Mouse (Mus musculus): ENCODE data around the gene Papss2. TPM values are rescaled to one million over a fixed set of nuclear protein-coding genes. Genes with fewer than 3 reads are reported as not detected.

The Papss2 gene
- total RNA-seq, 2 experiments from 2014 or later = 13.1 to 15.5 TPM

DNA sequence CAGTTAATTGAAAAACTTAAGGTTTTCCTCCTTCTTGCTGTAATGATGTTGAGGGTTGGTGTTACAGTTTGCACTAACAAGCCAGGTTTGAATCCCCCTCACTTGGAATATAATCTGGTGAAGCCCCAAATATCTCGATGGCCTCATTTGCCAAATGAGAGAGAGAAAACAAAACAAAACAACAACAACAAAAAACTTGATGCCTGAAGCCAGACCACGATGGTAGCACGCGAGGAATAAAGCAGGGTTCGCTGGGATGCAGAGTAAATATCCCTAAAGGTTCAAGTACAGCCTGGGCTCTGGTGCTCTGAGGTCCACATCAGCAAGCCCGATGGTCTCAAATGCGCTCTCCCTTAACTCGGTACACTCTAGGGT, 472 bp upstream of the Papss2 start:
- DNase-seq (ENCODE audit: low spot score in 2 of 2) = no peak

DNA sequence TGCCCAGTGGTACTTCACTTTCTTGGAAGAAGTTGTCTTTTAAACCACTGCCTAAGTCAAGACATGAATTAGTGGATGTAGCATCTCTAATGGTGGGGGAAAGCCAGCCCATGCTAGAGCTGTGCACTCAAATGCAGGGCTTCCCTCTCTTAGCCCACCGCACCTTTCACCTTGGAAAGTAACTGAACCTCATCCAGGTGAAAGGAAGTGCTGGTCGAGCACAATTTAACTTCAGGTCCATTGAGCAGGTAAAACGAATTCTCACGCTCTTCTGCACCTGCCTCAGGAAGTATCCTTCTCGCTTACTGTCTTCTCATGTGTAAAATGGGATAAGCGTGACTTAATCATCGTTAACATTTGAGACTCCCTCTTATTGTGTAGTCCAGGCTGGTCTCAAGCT, 3.4 kb downstream of the Papss2 start:
- DNase-seq (ENCODE audit: low spot score in 2 of 2) = no peak

DNA sequence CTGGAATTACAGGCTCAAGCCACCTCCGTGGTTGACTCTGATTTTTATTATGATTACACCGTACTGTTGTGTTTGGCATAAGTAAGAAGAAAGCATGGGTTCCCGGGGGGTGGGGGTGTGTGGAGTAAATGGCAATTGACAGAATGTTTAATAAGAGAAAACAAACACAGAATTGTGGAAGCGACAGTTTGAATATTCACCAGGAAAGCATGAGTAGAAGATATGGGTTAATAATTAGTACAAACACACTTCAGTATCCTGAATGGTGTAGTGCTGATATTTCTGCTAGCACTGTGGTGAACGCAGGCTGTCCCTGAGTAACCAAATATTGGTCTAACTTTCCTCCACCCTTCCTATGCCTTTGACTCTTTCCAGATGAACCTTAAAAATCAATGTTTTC, 3.8 kb downstream of the Papss2 start:
- DNase-seq (ENCODE audit: low spot score in 2 of 2) = no peak

DNA sequence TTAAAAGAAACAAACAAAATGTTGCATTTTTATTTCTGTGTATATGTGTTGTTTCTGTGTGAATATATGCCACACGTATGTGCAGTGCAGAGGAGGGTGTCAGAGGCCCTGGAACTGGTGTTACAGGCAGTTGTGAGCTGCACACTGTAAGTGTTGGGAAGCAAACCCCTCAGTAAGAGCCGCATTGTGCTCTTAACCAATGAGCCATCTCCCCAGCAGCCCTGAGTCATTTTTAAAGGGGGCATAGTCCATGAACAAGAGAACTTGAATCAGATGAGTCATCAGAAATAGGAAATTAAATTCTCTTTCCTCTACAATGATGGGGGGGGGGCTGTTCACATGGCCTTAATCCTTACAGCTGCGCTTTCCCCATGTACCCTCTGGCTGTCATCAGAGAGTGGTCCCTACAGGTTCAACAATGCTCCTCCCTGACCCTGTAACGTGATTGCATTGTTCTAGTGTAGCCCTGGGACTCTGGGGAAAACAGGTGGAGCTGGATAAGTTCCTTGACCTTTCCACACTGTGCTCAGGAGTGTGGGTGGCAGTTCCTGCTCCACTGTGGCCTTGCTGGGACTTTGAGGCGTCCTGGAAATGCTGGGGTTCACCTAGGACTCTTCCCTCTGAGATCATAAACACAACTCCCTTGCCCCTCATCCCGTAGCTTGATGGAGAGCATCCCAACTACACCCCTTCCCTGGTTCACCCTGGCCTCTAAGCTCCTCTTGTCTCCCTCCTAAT, 5.6 kb downstream of the Papss2 start:
- DNase-seq (ENCODE audit: low spot score in 2 of 2) = peak in 1 of 2 experiments; percentile 24

DNA sequence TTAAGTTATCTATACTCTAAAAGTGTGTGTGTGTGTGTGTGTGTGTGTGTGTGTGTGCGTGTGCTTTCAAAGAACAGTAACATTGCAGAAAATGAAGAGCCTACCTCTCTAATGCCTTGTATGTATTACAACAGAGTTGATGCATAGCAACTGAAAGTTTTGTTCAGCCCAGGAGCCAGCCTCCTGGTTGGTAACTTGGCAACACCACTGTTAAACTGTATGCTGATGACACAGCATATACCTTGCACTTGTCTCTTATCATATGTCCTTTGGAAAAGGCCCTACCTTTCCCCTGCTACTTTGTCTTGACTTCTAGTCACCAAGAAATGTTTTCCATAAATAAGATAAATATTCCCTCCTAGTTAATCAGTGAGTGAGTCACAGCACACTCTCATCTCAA, 7.9 kb downstream of the Papss2 start:
- no peak for DNase-seq (ENCODE audit: low spot score in 2 of 2)

DNA sequence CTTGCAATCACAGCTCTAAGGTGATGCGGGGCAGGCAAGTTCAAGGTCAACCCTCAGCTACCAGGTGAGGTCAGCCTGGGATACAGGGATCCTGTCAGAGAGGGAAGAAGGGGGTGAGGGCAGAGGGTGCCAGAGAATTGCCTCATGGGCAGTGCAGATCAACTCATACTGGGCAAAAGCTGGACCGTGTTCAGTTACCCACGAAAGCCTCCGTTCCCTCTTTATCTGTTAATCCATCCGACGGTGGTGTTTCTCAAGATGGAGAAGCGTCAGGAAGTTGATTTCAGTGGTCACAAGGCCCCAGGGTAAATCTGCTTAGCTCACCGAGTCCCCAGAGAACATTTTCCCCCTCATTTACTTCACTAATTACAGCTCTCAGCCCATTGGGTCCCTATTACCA, 8.5 kb downstream of the Papss2 start:
- DNase-seq (ENCODE audit: low spot score in 2 of 2) = no peak

DNA sequence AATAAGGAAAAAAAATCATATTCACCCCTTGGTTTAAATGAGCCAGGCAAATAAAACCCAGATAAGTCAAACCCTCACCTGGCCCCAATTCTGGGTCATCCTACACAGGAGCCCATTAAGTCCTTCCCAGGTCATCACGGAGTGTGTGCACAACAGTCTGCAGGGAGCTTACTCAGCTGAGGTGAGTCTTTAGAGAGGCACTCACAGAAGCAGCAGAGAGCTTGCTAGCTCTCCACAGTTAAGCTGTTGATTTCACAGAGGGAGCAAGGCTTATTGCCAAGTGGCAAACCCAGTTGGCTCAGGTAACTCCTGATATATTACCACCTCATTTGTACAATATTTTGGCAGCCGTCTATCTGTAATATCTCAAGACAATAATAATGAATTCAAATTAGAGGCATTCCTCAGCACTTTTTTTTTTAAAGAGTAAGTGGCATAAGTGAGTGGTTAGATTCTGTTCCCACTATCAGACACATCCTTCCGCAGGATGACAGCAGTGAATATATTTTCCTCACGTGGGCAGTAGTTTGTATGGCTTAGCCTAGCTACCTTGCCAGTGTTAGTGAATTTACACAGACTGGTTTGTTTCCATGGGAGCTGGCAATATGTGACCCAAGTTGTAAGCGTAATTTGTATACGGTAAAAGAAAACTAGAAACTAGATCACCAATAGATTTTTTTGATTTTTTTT, 9.1 kb downstream of the Papss2 start:
- no peak for DNase-seq (ENCODE audit: low spot score in 2 of 2)

DNA sequence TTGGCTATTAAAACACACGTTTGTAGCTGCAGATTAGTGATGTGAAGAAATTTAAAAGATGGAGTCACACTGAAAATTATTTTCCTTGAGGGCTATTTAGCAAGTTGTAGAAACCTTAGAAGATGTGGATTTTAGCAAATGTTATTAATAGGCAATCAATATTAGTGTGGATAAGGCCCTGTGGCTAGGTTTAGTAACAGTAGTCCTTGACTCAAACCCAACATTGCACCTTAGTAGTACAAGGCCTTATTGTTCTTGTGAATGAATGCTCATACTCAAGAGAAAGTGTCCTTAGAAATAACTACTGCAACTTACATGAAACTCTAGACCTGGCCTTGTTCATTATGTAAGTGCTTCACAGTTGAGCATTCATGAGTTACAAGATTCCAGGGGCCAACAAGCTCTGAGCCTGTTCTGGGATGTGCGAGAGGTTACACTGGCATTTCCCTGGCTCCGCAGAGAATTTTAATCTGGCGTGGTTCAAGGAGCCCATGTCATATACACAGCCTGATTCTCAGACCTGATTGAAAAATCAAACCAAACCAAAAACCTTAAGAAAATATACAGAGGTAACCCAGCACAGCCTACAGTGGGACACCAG, 10.7 kb downstream of the Papss2 start:
- no peak for DNase-seq (ENCODE audit: low spot score in 2 of 2)

DNA sequence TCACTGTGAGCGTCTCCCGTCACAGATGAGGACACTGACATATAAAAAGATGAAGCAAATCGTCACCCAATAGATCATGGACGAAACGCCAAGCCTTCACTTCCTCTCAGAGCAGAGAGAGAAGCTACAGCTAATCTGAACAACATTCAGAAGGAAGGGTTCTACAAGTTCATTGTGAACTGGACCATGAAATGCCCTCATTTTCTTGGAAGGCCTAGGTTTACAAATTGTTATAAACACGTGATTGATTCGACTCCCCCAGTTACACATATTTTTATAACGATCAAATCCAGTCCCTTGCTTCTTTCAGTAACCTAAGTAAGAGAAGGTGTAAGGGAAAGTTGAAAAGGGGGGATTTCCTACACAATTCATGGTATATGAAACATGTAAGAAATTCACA, 11.4 kb downstream of the Papss2 start:
- DNase-seq (ENCODE audit: low spot score in 2 of 2) = no peak

DNA sequence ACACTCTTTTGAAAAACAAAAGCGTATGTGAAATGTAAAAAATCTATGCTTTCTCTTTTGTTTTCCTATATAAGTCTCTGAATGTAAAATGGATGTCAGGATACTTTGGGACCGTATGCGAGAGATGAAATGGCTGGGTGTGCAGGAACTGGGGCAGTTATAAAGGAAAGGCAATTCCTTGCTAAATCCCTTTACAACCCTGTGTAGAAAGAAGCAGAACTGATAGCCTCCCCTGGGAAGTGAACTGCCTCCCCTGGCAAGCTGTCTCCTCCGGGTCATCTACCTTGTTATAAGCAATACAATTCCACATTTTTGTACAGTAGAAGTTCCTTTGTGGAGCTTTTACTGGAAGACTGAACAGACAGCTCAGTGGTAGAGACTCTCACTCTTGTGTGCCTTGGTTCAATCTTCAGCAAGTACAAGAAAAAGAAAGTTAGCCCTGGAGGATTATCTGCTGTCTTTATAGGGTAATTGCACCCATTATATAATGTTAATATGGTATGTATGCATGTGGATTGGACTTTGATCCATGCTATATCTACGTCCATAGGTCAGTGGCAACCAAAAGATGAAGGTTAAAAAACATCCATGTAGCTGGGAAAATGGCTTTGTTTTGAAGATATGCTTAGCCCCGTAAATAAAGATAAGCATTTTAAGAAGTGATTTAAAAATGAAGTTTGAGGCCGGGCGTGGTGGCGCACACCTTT, 15.9 kb downstream of the Papss2 start:
- DNase-seq (ENCODE audit: low spot score in 2 of 2) = no peak

DNA sequence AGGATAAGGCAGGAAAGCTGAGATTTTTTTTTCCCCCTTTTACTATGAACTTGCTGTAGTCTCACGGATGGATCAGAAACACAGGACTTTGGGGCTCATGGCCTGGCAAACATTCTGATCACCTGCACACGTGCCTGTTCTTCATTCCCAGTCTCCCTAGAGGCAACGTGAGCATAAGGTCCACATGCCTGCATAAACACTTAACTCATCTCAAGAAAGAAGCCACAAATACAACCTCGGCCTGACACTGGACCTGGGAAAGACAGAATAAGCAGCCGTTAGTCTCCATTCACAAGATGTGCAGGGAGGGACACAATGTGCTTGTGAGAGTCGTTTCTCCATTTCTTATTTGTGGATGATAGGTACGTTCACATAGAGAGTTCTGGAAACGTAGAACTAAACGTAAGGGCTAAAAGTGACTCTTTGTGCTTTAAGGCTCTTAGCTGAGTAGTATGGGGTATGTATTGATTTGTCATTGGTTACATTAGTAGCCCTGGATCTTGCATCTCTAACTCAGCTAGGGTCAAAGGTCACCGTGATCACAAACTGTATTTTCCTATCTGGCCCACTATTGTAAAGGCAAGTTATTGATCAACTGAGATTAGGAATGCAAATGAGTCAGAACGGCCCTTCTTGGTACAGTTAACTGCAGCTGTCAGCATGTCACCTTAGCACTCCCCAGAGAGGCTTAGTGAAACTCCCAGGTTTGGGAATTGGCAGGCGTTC, 18.6 kb downstream of the Papss2 start:
- no peak for DNase-seq (ENCODE audit: low spot score in 2 of 2)

DNA sequence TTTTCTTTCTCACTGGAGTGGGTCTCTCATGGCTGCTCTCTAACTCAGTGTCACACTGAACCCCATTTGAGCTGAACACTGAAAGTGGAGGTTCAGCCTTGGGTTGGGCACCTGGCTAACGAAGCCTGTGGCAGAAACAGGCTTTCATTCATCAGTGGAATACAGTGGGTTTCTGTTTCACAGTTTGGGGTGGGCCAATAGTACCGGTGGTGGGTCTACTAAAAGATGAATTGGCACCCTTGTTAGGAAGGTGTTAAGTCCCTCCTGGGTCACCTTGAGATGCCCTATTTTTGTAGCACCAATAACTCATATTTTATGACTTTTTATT, 19.1 kb downstream of the Papss2 start:
- no peak for DNase-seq (ENCODE audit: low spot score in 2 of 2)

DNA sequence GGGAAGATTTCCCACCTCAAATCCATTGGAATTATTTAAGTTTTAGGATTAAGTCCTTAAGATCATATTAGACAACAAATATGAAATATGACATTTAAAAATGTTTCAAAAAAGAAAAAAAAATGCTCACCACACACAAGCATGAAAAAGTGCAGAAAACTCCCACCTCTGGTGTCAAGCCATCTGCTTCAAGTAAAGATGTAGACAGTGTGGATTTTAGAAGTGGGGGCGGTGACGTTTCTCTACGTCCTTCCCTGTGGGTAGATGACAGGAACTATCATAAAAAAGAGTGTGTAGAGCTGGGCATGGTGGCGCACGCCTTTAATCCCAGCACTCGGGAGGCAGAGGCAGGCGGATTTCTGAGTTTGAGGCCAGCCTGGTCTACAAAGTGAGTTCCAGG, 21.1 kb downstream of the Papss2 start:
- no peak for DNase-seq (ENCODE audit: low spot score in 2 of 2)

DNA sequence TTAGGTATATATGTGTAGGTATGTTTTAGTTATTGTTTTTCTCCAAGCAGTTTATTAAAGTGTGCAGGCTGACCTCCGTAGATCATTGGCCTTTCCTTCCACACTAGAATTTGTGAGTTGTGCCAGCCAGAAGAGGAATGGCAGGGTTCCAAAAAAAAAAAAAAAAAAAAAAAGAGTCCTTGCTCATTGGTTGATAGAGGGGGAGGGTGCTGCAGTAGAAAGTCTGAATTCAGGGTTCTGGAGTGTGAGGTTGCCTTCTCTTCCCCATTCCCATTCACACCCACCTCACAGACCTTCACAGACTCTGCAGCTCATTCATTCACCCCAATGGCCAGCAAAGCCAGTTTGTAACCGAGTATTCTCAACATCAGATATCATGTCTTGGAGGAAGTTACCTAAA, 24.1 kb downstream of the Papss2 start:
- DNase-seq (ENCODE audit: low spot score in 2 of 2) = no peak

DNA sequence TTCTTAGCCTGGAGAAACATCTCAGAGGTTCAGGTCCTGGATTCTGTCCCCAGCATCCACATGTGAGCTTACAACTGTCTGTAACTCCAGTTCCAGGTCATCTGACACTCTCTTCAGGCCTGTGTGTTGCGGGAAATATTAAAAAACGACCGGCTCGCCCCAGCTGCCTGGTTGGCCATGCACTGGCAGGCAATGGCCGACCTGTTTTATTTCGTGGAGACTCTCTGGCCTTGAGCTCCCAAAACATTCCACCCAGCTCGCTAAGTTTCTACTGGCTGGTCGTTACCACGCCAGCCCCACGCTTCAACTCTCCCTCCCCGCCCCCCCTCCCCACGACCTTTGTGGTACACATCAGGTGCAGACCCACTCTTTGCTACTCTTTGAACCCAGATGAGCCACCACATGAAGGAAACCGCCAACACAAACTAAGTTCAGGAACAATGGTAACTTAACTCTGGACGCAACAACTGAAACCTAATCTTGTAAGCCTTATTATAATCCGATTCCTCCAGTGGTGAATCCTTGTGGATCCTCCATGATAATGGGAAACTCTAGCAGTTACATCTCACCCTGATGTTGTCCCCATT, 25.4 kb downstream of the Papss2 start:
- DNase-seq (ENCODE audit: low spot score in 2 of 2) = no peak

DNA sequence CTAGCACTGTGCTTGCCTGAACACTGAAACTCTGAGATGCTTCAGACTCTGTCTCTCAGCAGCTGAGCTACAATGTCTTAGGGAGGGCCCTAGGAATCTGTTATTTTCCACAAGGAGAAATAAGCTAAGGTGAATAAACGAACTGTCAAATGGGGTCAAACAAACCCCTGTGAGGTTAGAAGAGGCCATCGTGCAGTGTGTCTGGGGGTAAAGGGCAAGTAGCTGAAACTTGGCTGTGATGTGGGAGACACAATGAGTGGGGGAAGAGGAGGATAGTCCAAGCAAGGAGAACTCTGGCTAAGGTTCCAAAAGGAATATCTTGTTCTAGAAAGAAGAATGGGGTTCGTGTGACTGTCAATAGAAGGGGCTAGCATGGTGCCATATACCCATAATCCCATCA, 26.6 kb downstream of the Papss2 start:
- DNase-seq (ENCODE audit: low spot score in 2 of 2) = no peak

DNA sequence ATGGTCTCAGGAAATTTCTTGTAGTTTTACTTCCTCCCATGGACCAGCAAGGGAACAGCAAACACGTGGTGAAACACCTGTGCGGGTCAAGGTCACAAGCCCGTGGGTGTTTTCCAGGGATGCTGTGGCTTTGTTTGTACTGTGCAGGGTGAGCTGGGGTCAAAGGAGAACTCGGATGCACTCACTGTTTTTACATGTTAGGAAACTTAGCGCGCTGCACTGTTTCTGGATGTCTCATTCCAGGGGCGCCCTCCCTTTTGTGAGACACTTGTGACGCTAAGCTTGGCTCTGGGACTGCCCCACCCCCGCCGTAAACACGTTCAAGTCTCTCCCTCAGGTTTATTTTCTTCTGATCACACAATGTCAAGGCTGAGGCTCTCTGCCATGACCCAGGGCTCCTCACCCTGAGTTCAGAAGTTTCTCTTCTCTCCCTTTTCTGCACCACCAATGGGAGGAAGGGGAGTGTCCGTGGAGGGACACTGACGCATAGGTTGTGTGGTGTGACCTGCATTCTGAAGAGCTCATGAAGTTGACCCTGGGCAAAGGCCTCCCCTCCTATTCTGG, 31.3 kb downstream of the Papss2 start:
- no peak for DNase-seq (ENCODE audit: low spot score in 2 of 2)

DNA sequence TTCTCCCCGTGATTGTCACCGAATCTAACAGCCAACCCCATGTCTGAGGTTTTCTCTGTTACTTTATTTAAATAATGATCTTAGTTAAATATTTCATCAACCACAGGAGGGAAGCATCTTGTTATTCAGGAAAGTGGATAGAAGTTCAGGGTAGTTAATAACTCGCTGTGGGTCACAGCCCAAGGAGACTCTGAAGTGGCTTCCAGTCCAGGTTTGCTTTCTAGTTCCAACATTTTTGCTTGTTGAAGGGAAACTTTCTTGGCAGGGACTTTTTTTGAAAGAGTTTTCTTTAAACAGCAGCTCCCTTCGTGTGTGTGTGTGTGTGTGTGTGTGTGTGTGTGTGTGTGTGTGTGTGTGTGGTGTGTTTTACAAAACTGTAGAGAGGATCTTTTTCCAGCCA, 32.0 kb downstream of the Papss2 start:
- no peak for DNase-seq (ENCODE audit: low spot score in 2 of 2)

DNA sequence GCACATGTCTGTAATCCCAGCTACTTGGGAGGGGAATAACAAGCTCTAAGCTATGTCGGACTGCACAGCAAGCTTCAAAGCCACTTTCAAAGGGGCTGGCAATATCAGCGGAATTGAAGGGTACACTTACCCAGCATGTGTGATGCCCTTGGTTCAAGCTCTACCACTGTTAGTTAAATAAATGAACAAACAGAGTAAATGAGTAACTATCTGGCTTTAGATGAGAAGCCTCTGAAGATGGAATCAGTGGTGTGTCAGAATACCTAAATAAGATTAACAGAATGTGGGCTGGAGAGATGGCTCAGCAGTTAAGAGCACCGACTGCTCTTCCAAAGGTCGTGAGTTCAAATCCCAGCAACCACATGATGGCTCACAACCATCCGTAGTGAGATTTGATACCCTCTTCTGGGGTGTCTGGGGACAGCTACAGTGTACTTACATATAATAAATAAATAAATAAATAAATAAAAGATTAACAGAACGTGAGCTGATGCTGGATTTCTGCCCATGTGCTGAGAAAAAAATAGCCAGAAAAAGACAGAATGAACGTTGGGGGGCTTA, 33.1 kb downstream of the Papss2 start:
- DNase-seq (ENCODE audit: low spot score in 2 of 2) = no peak

DNA sequence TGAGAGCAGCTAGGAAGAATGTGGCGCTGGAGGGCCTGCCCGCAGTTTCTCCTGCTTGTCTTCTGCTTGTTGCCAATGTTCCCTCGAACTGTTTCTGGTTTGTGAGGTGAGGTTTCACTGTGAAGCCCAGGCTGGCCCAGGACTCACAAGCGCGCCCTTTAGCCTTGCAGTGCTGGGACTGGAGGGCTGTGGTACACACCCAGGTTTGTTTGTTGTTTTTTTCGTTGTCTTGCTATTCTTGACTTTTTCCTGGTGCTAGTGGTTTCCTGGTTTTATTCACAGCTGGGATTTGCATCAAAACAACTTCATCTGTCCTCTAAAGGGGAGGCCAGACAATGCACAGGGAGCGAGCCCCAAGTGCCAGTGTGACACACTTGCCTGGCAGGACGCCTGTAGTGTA, 39.3 kb downstream of the Papss2 start:
- no peak for DNase-seq (ENCODE audit: low spot score in 2 of 2)

Measured in adrenal gland, adult 18-20 months (tissue).